Comparison of ENCODE assay signal across 37 mouse cellular contexts in genomic region chr11:21968922-21969321, GRCm38 (mm10). TPM values are rescaled to one million over a fixed set of nuclear protein-coding genes. Genes with fewer than 3 reads are reported as not detected.
"Had no signal": no experiment of that assay in that cellular context is flagged by ENCODE, and none has a peak within 500 bp of the region (broad histone marks: within the 10 kb centered on the region; RNA-seq: fewer than 3 reads in every experiment).

No protein-coding gene starts in this region.

- ATAC-seq: liver, embryonic 12.5 days; liver, postnatal 0 days; lung, postnatal 0 days; midbrain, embryonic 13.5 days; midbrain, embryonic 15.5 days; midbrain, embryonic 16.5 days had no signal

- H3K27ac ChIP-seq: limb, embryonic 10.5 days; limb, embryonic 12.5 days; limb, embryonic 13.5 days; limb, embryonic 15.5 days; liver, embryonic 12.5 days; liver, embryonic 13.5 days; liver, embryonic 14.5 days; liver, embryonic 15.5 days; lung, embryonic 15.5 days; macrophage; midbrain, embryonic 12.5 days; midbrain, embryonic 13.5 days; midbrain, embryonic 15.5 days had no signal

- H3K4me3 ChIP-seq: limb, embryonic 10.5 days; limb, embryonic 12.5 days; limb, embryonic 13.5 days; limb, embryonic 15.5 days; liver, embryonic 12.5 days; liver, embryonic 13.5 days; liver, embryonic 15.5 days; lung, embryonic 15.5 days; megakaryocyte, embryonic 14.5 days; midbrain, embryonic 12.5 days; midbrain, embryonic 13.5 days; midbrain, embryonic 15.5 days; myocyte had no signal

- H3K9me3 ChIP-seq: limb, embryonic 10.5 days; limb, embryonic 12.5 days; limb, embryonic 13.5 days; limb, embryonic 15.5 days; liver, embryonic 12.5 days; liver, embryonic 13.5 days; liver, embryonic 15.5 days; lung, embryonic 15.5 days; megakaryocyte, embryonic 14.5 days; midbrain, embryonic 12.5 days; midbrain, embryonic 13.5 days; midbrain, embryonic 15.5 days had no signal

- DNase-seq: left cerebral cortex, postnatal 4 days; liver; liver, embryonic 13.5 days; liver, postnatal 0 days; lung, adult 18-20 months; lung, adult 2 months; lung, embryonic 14.5 days; lung, postnatal 10 days; lung, postnatal 14 days; lung, postnatal 36 days; lung, postnatal 4 days; midbrain, embryonic 14.5 days had no signal

- H3K4me1 ChIP-seq: limb, embryonic 10.5 days; limb, embryonic 12.5 days; limb, embryonic 13.5 days; limb, embryonic 15.5 days; liver, embryonic 12.5 days; liver, embryonic 13.5 days; liver, embryonic 15.5 days; lung, embryonic 15.5 days; megakaryocyte, embryonic 14.5 days; midbrain, embryonic 12.5 days; midbrain, embryonic 13.5 days; midbrain, embryonic 15.5 days had no signal

- H3K4me2 ChIP-seq: limb, embryonic 12.5 days; limb, embryonic 13.5 days; limb, embryonic 15.5 days; liver, embryonic 11.5 days; liver, embryonic 12.5 days; liver, embryonic 13.5 days; liver, embryonic 15.5 days; lung, embryonic 14.5 days; lung, embryonic 15.5 days; midbrain, embryonic 11.5 days; midbrain, embryonic 12.5 days; midbrain, embryonic 13.5 days; midbrain, embryonic 15.5 days had no signal

- H3K27me3 ChIP-seq: limb, embryonic 12.5 days; limb, embryonic 13.5 days; limb, embryonic 15.5 days; liver, embryonic 12.5 days; liver, embryonic 13.5 days; liver, embryonic 15.5 days; lung, embryonic 15.5 days; megakaryocyte, embryonic 14.5 days; midbrain, embryonic 12.5 days; midbrain, embryonic 13.5 days; midbrain, embryonic 15.5 days had no signal

- H3K36me3 ChIP-seq: limb, embryonic 10.5 days; limb, embryonic 12.5 days; limb, embryonic 13.5 days; limb, embryonic 15.5 days; liver, embryonic 12.5 days; liver, embryonic 13.5 days; liver, embryonic 15.5 days; lung, embryonic 15.5 days; midbrain, embryonic 12.5 days; midbrain, embryonic 13.5 days; midbrain, embryonic 15.5 days had no signal

- H3K9ac ChIP-seq: limb, embryonic 12.5 days; limb, embryonic 13.5 days; limb, embryonic 15.5 days; liver, embryonic 12.5 days; liver, embryonic 13.5 days; liver, embryonic 14.5 days; liver, embryonic 15.5 days; liver, postnatal 0 days; lung, embryonic 14.5 days; lung, embryonic 15.5 days; midbrain, embryonic 12.5 days; midbrain, embryonic 13.5 days; midbrain, embryonic 15.5 days had no signal

RNA-seq across cellular contexts. Expression of gene Otx1, which starts 33.8 kb away (rescaled TPM):
- total RNA-seq: liver, adult 2 months; megakaryocyte progenitor cell, adult 5-6 weeks; megakaryocyte, adult 5-6 weeks; megakaryocyte-erythroid progenitor cell, adult 5-6 weeks; monocyte, adult 5-6 weeks had no signal
- polyA plus RNA-seq: liver, adult 2 months; liver, embryonic 12.5 days; liver, embryonic 13.5 days; liver, embryonic 14.5 days; liver, embryonic 15.5 days; liver, embryonic 16.5 days; liver, postnatal 0 days; macrophage; neural tube, embryonic 11.5 days had no signal
